Mouse (Mus musculus) forebrain, embryonic 16.5 days (tissue): ENCODE data around the gene Fbln2. TPM values are rescaled to one million over a fixed set of nuclear protein-coding genes. Genes with fewer than 3 reads are reported as not detected.

Experiments used
- ATAC-seq: fragments of 200-750 bp; cut with Nextera tagmentation; 2 replicates; pipeline ENCODE4 v1.8.0; 2017; ENCODE audit warnings: mild to moderate bottlenecking, moderate library complexity
- H3K27ac ChIP-seq: fragments of 300-500 bp; sonication (generic); 2 replicates; pipeline ENCODE4 v1.5.1; 2014; ENCODE audit warnings: low read length, control low read depth
- H3K27me3 ChIP-seq: fragments of 300-500 bp; sonication (generic); replicated peaks from 2 replicates; pipeline ENCODE4 v1.6.1; 2014; ENCODE audit warnings: low read length; ENCODE audit not compliant: control insufficient read depth, insufficient read depth
- H3K36me3 ChIP-seq: fragments of 300-500 bp; sonication (generic); 2 replicates; pipeline ENCODE4 v1.6.1; 2014; ENCODE audit not compliant: control insufficient read depth, insufficient read depth
- H3K4me1 ChIP-seq: fragments of 300-500 bp; sonication (generic); replicated peaks from 2 replicates; pipeline ENCODE4 v1.6.1; 2014; ENCODE audit warnings: low read length; ENCODE audit not compliant: control insufficient read depth, insufficient read depth
- H3K4me2 ChIP-seq: fragments of 300-500 bp; sonication (generic); 2 replicates; pipeline ENCODE4 v1.6.1; 2014; ENCODE audit warnings: mild to moderate bottlenecking, low read length, control low read depth
- H3K4me3 ChIP-seq: fragments of 300-500 bp; sonication (generic); replicated peaks from 2 replicates; pipeline ENCODE4 v1.5.1; 2014; ENCODE audit warnings: mild to moderate bottlenecking, low read length, control low read depth
- H3K9ac ChIP-seq: fragments of 300-500 bp; sonication (generic); replicated peaks from 2 replicates; pipeline ENCODE4 v1.6.1; 2014; ENCODE audit warnings: low read depth, low read length, control low read depth
- H3K9me3 ChIP-seq: fragments of 300-500 bp; sonication (generic); 2 replicates; pipeline ENCODE4 v1.6.1; 2016; ENCODE audit warnings: low read length; ENCODE audit not compliant: control insufficient read depth
- WGBS: fragments of 180-500 bp; shearing (Covaris S2); extraction: QIAGEN DNeasy Blood & Tissue Kit; methylation state at CpG from one replicate; pipeline ENCODE4 v1.1.7; 2014; 5-methylcytosine and 5-hydroxymethylcytosine counted together
- polyA plus RNA-seq: library from polyadenylated mRNA; unstranded; fragments of >200 nt; fragmentation: Nextera tagmentation; extraction: Ambion mirVana; gene quantifications from 2 replicates; pipeline ENCODE4 v1.2.1, GENCODE M21; 2015

Gene Fbln2
- polyA plus RNA-seq, 1 experiment from 2014 or later = 17.6 TPM

- Histone ChIP-seq H3K27me3 (no peaks in the 10 kb centered on the region), H3K27ac (no peak overlapping the region; the same call in 1 of the 2 replicates), H3K4me3 (peak overlapping the region; percentile 40), H3K9me3 (no peaks in the 10 kb centered on the region), H3K36me3 (no peaks in the 10 kb centered on the region), H3K4me2 (peak overlapping the region; percentile 87), H3K9ac (peak overlapping the region; percentile 74), H3K4me1 (peaks cover 43% of the 10 kb centered on the region)
- ATAC-seq = peak; percentile 7
- 28% methylated on average over 30 of the region's 30 CpGs for WGBS
Measured at GRCm38 (mm10) chr6:91285814-91286545, 73.7 kb downstream of the Fbln2 start.

GRCm38 (mm10) chr6:91286624-91287023 is 74.4 kb downstream of the Fbln2 start:
- H3K4me2 ChIP-seq = peak overlapping the region; percentile 33; the same call in 1 of the 2 replicates
- no peaks in the 10 kb centered on the region for H3K27me3 ChIP-seq
- peak overlapping the region; percentile 26; the same call in 1 of the 2 replicates for H3K27ac ChIP-seq
- ATAC-seq = peak; percentile 17
- no peaks in the 10 kb centered on the region for H3K36me3 ChIP-seq
- no peak overlapping the region for H3K4me3 ChIP-seq
- no peaks in the 10 kb centered on the region for H3K9me3 ChIP-seq
- 2% methylated on average over 15 of the region's 15 CpGs for WGBS
- H3K9ac ChIP-seq = peak overlapping the region; percentile 74; the same call in 1 of the 2 replicates
- peaks cover 43% of the 10 kb centered on the region for H3K4me1 ChIP-seq

- Histone ChIP-seq H3K4me3 (no peak overlapping the region), H3K36me3 (no peaks in the 10 kb centered on the region), H3K9ac (no peak overlapping the region), H3K9me3 (no peaks in the 10 kb centered on the region), H3K27me3 (no peaks in the 10 kb centered on the region), H3K27ac (peak overlapping the region; percentile 26; the same call in 1 of the 2 replicates), H3K4me1 (peaks cover 43% of the 10 kb centered on the region), H3K4me2 (no peak overlapping the region)
- no peak for ATAC-seq
- WGBS = 57% methylated on average over 4 of the region's 4 CpGs
Measured at GRCm38 (mm10) chr6:91287148-91287547, 74.9 kb downstream of the Fbln2 start.

GRCm38 (mm10) chr6:91287636-91288035 is 75.4 kb downstream of the Fbln2 start:
- H3K9ac ChIP-seq = no peak overlapping the region
- ATAC-seq = no peak
- 67% methylated on average over 6 of the region's 6 CpGs for WGBS
- H3K4me2 ChIP-seq = no peak overlapping the region
- H3K36me3 ChIP-seq = no peaks in the 10 kb centered on the region
- peaks cover 43% of the 10 kb centered on the region for H3K4me1 ChIP-seq
- no peaks in the 10 kb centered on the region for H3K9me3 ChIP-seq
- H3K27ac ChIP-seq = peak overlapping the region; percentile 3
- H3K27me3 ChIP-seq = no peaks in the 10 kb centered on the region
- no peak overlapping the region for H3K4me3 ChIP-seq

GRCm38 (mm10) chr6:91288251-91288785 is 76.1 kb downstream of the Fbln2 start:
- 58% methylated on average over 3 of the region's 3 CpGs for WGBS
- peaks cover 43% of the 10 kb centered on the region for H3K4me1 ChIP-seq
- 0 out of 2 replicates have a peak overlapping the region, but pooled peaks have one; percentile 35 for H3K9ac ChIP-seq
- peak overlapping the region; percentile 56; the same call in 1 of the 2 replicates for H3K27ac ChIP-seq
- no peak overlapping the region for H3K4me3 ChIP-seq
- no peak overlapping the region for H3K4me2 ChIP-seq
- ATAC-seq = no peak
- H3K27me3 ChIP-seq = no peaks in the 10 kb centered on the region
- no peaks in the 10 kb centered on the region for H3K9me3 ChIP-seq
- no peaks in the 10 kb centered on the region for H3K36me3 ChIP-seq

- H3K9me3 ChIP-seq = no peaks in the 10 kb centered on the region
- WGBS = 74% methylated on average over 1 of the region's 1 CpGs
- H3K36me3 ChIP-seq = no peaks in the 10 kb centered on the region
- H3K27me3 ChIP-seq = no peaks in the 10 kb centered on the region
- H3K4me1 ChIP-seq = peaks cover 43% of the 10 kb centered on the region
- ATAC-seq = no peak
- no peak overlapping the region for H3K4me3 ChIP-seq
- H3K9ac ChIP-seq = no peak overlapping the region
- no peak overlapping the region for H3K27ac ChIP-seq
- no peak overlapping the region for H3K4me2 ChIP-seq
Measured at GRCm38 (mm10) chr6:91288961-91289360, 76.7 kb downstream of the Fbln2 start.

- WGBS = 63% methylated on average over 10 of the region's 10 CpGs
- peaks cover 23% of the 10 kb centered on the region for H3K4me1 ChIP-seq
- ATAC-seq = no peak
- no peak overlapping the region for H3K4me3 ChIP-seq
- no peaks in the 10 kb centered on the region for H3K9me3 ChIP-seq
- no peaks in the 10 kb centered on the region for H3K36me3 ChIP-seq
- H3K9ac ChIP-seq = no peak overlapping the region
- H3K27me3 ChIP-seq = no peaks in the 10 kb centered on the region
- H3K4me2 ChIP-seq = no peak overlapping the region
- no peak overlapping the region for H3K27ac ChIP-seq
Measured at GRCm38 (mm10) chr6:91290937-91291336, 78.7 kb downstream of the Fbln2 start.

GRCm38 (mm10) chr6:91295431-91295830 is 83.2 kb downstream of the Fbln2 start:
- no peaks in the 10 kb centered on the region for H3K9me3 ChIP-seq
- H3K27me3 ChIP-seq = no peaks in the 10 kb centered on the region
- no peaks in the 10 kb centered on the region for H3K36me3 ChIP-seq
- 85% methylated on average over 4 of the region's 4 CpGs for WGBS
- H3K27ac ChIP-seq = no peak overlapping the region
- H3K4me2 ChIP-seq = no peak overlapping the region
- no peak overlapping the region for H3K9ac ChIP-seq
- ATAC-seq = no peak
- no peak overlapping the region for H3K4me3 ChIP-seq
- peaks cover 6% of the 10 kb centered on the region for H3K4me1 ChIP-seq

- Histone ChIP-seq H3K4me2 (no peak overlapping the region), H3K4me3 (no peak overlapping the region), H3K4me1 (peaks cover 31% of the 10 kb centered on the region), H3K9ac (no peak overlapping the region), H3K9me3 (no peaks in the 10 kb centered on the region), H3K27me3 (no peaks in the 10 kb centered on the region), H3K27ac (no peak overlapping the region), H3K36me3 (no peaks in the 10 kb centered on the region)
- ATAC-seq = no peak
- WGBS = 37% methylated on average over 6 of the region's 6 CpGs
Measured at GRCm38 (mm10) chr6:91298828-91299227, 86.6 kb downstream of the Fbln2 start.
